Mouse (Mus musculus): ENCODE measurements around the gene Sucla2.
"Not testable (repeated sequence)": the region's sequence is repeated elsewhere in the genome, so short reads cannot be mapped to it uniquely, and the experiment has no call there.

DNA sequence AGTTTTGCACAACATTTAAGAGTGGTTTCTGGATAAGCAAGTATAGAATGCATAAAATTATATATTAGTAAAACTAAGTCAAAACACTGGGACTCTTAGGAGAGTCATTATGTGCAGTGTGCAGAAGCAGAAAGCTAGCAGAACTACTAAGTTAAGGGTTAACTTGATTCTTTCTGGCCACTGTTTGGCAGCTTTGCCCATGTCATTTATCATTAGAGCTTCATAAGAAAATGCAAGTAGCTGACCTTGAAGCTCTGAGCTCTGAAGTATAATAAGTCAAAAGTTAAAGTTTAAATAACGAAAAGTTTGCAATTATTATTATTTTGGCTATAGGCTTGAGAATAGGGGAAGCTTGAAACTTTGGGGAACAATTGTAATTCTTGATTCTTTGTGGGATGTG is 89.8 kb downstream of the Sucla2 start:
- not testable (repeated sequence) for TF ChIP-seq CTCF (IDR thresholded peaks at IDR 0.05; ENCODE audit: low read depth, low read length); POLR2A (IDR thresholded peaks at IDR 0.05; ENCODE audit: borderline replicate concordance, low read depth, low read length)

All from bone marrow macrophage, adult 2 months (primary cell).